Mouse (Mus musculus) frontal cortex, adult 2 months (tissue): Measurements from ENCODE around the gene Hormad2. TPM values are rescaled to one million over a fixed set of nuclear protein-coding genes. Genes with fewer than 3 reads are reported as not detected.

Experiments used
- DNase-seq, 2 experiments: peaks; one replicate each; pipeline ENCODE4 v3.0.0; 2022; ENCODE audit warnings: low spot score in 1 of 2; ENCODE audit errors: extremely low spot score in 1 of 2
- polyA plus RNA-seq: library from polyadenylated mRNA; depleted of rRNA; stranded (reverse); fragments of >200 nt; gene quantifications from 2 replicates; pipeline ENCODE4 v1.2.3, GENCODE M21; 2012; rRNA removed

The Hormad2 gene
- polyA plus RNA-seq, 1 experiment, result 0.36 TPM

DNA sequence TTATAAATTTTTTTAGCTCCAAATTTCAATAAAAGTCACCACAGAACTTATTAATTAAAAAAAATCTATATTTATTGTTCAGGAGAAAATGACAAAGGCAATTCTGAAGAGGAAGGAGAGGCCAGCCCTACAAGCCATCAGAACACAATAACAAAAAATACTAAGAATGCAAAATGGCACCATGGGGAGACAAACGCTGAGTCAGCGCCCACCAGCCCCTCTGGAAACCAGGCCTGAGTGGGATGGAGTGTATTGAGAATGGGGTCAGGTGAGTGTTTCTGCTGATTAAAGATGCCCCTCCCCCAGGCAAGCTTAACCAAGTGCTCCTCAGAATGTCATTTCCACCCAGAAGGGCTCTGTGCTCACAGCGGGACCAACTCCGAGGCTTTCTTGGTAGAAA, 135.8 kb downstream of the Hormad2 start:
- DNase-seq, result no peak

DNA sequence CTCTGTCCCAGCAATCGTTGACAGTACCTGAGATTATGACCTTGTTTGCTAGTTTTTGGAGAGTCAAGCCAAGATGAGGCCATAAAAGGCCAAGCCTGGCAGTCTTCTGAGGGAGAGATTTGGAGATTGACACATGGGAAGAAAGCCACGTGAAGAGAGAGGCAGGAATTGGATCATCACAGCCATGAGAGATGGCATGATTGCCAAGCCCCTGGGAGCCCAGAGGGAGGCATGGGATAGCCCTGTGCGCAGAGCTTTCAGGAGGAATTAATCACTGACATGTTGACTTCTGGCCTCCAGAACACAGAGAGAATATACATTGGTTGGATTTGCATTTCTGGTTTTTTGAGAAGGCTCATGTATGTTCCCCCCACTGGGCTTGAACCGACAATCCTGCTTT, 136.7 kb downstream of the Hormad2 start:
- DNase-seq, result no peak

DNA sequence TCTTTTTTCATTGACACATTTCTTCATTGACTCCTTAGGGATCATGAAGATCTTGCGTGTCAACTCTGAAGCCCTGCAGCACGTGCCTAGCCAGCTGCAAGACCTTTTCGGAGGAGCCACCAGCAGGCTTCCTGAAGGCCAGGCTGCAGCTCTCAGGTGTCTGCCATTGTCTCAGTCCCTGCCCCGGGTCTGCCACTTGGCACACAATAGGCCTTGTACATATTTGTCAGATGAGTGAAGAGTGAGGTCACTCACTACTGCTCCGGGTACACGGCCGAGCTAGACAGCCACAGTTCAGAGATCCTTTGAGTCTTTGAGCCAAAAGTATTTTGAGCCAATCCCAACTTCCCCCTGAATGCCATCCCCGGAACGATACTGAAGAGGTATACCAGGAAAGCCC, 137.9 kb downstream of the Hormad2 start:
- DNase-seq, result no peak

DNA sequence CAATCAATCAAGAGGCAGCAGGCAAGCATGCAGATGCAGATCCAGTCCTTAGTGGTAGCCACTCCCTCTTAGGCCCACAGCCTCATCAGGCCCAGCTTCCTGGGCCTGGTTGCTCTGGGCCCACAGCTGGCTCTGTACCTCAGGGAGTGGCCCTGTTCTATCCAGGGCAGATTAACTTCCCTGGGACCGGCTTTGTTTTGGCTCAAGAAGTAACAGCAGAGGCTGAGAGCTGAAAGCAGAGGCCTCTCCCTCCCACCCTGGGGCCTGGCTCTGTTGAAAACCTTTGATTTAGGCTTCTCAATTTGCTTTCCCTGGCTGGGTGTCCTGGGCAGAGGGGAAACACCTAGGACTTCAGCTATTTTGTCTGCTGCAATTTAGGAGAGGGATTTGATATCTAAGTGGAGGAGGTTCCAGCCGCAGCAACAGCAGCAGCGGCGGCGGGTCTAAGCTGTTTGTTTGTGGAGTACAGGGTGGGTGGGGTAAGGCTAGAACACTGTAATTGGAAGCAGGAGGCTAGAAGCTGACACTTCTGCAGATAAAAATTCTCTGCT, 138.5 kb downstream of the Hormad2 start:
- DNase-seq, result no peak

DNA sequence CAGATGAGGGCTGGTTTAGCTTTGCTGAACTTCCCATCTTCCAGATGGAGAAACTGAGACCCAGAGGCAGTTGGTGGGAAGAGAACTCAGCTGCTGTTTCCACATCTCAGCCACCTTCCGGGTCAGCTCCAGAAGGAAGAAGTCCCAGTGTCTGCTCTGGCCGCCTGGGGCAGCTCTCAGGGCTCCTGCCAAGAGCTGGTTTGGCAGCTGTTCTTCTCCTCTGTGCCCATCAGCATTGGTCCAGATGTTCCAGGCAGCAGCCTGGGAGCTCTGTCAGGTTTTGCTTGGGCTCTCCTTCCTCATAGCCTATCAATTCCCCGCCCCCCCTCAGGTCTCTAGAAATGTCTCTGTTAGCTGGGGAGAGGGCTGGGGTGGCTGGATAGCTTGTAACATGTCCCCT, 140.2 kb downstream of the Hormad2 start:
- DNase-seq, result no peak

DNA sequence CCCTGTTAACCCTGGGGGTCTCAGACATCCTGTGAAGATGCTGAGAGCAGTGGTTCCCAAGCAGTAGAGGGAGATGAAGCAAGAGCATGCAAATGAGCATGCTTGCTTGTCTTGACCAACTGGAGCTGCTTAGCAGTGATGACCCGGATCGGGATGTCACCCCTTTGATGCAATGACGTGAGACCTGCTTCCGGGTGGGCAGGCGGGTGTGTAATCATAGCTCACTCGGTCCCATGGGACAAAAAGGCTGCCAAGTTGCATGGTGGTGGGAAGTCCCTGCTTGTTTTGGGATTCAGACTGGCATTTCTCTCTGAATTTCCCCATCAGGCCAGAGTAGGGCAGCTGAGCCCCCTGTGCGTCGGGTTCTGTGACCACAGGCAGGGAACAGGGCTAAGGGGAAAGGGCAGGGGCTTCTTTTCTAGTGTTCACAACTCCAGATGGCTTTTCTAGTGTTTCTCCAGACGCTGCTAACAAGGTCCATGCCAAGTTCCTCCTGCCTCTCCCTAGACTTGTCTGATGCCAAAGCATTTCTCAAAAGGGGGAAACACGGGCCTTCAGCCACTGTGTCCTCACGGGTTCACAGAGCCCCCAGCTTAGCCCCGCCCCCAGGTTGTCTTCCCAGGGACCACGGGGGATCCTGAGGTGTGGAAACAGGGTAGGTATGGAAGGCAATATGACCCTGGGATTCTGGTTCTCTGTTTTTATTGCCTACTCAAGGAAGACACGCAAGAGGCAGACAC, 141.0 kb downstream of the Hormad2 start:
- no peak for DNase-seq

DNA sequence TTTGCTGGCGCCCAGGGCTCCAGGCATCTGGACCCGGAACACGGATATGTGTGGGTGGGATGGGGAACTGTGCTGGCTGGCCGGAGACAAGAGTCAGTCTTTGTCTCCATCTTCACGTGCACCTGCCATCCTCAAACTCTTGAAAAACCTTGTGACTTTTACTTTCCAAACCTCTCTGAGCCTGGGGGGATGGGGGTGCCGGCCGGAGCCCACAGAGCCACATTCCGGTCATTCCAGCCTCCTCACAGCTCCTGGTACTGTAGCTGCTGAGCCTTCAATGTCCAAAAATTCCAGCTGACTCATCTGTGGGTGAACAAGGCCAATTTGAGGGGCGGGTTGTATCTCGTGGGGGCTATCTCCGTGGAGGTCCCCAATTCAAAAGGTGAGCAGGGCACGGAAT, 141.7 kb downstream of the Hormad2 start:
- no peak for DNase-seq

DNA sequence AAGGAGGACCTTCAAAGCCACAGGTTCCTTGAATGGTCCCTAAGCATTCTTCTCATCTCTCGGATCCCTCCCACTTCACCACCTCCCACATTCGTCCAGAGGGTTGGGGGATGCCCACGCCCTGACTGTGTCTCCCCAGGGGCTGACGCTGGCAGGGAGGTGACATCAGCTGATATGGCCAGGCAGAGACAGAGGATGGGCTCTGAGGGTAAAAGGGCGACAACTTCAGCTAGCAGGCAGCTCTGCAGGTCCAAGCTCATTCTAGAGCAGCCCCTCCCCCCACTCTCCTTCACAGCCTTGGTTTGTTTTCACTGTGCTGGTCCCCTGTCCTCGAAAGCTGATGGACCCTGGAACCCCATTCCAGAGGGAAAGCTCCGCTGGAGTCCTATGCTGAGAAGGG, 142.3 kb downstream of the Hormad2 start:
- no peak for DNase-seq

DNA sequence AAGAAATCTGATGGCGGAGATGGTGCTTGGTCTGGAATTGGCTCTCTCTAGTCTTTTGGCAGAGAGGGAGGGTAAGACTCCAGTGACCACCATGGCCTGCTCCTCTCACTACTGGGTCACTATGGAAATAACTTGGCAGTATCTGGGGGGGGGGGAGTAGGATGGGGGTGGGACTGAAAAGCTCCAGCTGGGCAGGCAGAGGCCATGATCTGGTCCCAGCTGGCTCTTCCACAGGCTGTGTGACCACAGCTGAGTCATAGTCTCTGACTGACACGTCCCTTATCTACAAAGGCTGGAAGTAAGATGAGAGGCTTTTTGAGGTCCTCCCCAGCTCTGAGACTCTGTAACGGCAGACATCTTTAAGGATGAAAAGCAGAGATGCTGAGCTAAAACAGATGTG, 143.2 kb downstream of the Hormad2 start:
- no peak for DNase-seq

DNA sequence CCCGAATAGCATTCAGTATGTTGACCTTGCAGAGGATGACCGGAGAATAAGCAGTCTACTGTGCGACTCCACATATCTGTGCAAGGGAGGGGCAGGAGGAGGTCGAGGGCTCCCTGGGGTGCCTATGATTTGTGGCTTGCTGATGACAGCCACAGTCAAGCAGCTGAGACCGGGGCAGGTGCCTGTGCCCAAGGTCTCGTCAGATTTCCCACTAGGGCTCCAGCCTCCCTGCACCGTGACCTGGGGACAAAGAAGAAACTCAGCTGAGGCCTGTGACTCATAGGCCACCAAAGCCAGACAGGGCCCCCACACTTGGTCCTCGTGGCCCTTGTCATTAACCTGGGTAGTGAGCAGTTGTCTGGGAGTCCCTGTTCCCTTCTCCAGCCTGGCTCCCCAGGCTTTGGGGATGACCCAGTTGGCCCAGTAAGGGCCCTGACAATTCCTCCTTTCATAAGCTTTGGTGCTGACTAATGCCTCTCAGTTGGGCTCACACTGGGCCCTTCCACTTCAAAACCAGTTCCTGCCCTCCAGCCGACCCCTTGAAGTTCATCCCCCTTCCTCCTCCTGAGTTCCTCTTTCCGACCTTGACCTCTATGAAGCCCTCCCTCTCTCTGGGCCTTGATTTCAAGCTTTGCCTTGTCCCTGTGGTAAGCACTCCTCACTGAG, 144.2 kb downstream of the Hormad2 start:
- DNase-seq, result peak in 1 of 2 experiments; percentile 12

Other genes with a start within 250 kb of the Hormad2 start
- 4.5 and 5.2 TPM in 2 replicates for gene Castor1, start 222.9 kb downstream of the Hormad2 start, polyA plus RNA-seq
- 0.08 and 0.18 TPM in 2 replicates for gene Osm, start 204.7 kb downstream of the Hormad2 start, polyA plus RNA-seq
- 0.36 TPM in 2 replicates for gene Lif, start 183.5 kb downstream of the Hormad2 start, polyA plus RNA-seq
- 38.8 and 45.1 TPM in 2 replicates for gene Mtmr3, start 153.8 kb upstream of the Hormad2 start, polyA plus RNA-seq
- gene Gm11032, start 179.0 kb upstream of the Hormad2 start, polyA plus RNA-seq, result not detected in 2 replicates
- gene Ascc2, start 196.6 kb upstream of the Hormad2 start, polyA plus RNA-seq, result 21.4 and 22.5 TPM in 2 replicates